Mouse (Mus musculus) kidney, postnatal 0 days (tissue): ENCODE results near the gene Iqsec3. TPM values are rescaled to one million over a fixed set of nuclear protein-coding genes. Genes with fewer than 3 reads are reported as not detected.

Source experiments
- ATAC-seq: fragments of 200-750 bp; cut with Nextera tagmentation; replicated peaks from 2 replicates; pipeline ENCODE4 v1.8.0; 2017; ENCODE audit warnings: low read depth, moderate number of reproducible peaks, moderate TSS enrichment, moderate library complexity; ENCODE audit not compliant: low FRiP score
- DNase-seq: peaks from one replicate; pipeline ENCODE4 v3.0.0-alpha.2; 2016; ENCODE audit warnings: low spot score
- H3K27ac ChIP-seq: fragments of 300-500 bp; sonication (generic); 2 replicates; pipeline ENCODE4 v1.5.1; 2014; ENCODE audit warnings: mild to moderate bottlenecking
- H3K27me3 ChIP-seq: fragments of 300-500 bp; sonication (generic); 2 replicates; pipeline ENCODE4 v1.6.1; 2014; ENCODE audit warnings: low read length, mixed read lengths; ENCODE audit not compliant: insufficient read depth
- H3K36me3 ChIP-seq: fragments of 300-500 bp; sonication (generic); 2 replicates; pipeline ENCODE4 v1.6.1; 2014; ENCODE audit warnings: low read length, mixed read lengths; ENCODE audit not compliant: insufficient read depth
- H3K4me1 ChIP-seq: fragments of 300-500 bp; sonication (generic); replicated peaks from 2 replicates; pipeline ENCODE4 v1.6.1; 2014; ENCODE audit warnings: antibody characterized with exemption, low read length, mixed read lengths; ENCODE audit not compliant: insufficient read depth
- H3K4me2 ChIP-seq: fragments of 300-500 bp; sonication (generic); 2 replicates; pipeline ENCODE4 v1.6.1; 2014; ENCODE audit warnings: mild to moderate bottlenecking, low read length, moderate library complexity, mixed read lengths
- H3K4me3 ChIP-seq: fragments of 300-500 bp; sonication (generic); replicated peaks from 2 replicates; pipeline ENCODE4 v1.5.1; 2014; ENCODE audit warnings: low read depth, low read length
- H3K9ac ChIP-seq: fragments of 300-500 bp; sonication (generic); 2 replicates; pipeline ENCODE4 v1.6.1; 2014; ENCODE audit warnings: low read depth, low read length
- H3K9me3 ChIP-seq: fragments of 300-500 bp; sonication (generic); replicated peaks from 2 replicates; pipeline ENCODE4 v1.6.1; 2016; ENCODE audit warnings: low read length, inconsistent platforms, mixed read lengths
- CTCF ChIP-seq: IDR thresholded peaks from 2 replicates; pipeline ENCODE4 v1.5.1; 2016; ENCODE audit warnings: antibody characterized with exemption, low read depth, mild to moderate bottlenecking, moderate library complexity
- WGBS: fragments of 180-500 bp; shearing (Covaris S2); extraction: QIAGEN DNeasy Blood & Tissue Kit; methylation state at CpG from one replicate; pipeline ENCODE4 v1.1.7; 2014; 5-methylcytosine and 5-hydroxymethylcytosine counted together
- polyA plus RNA-seq: library from polyadenylated mRNA; unstranded; fragments of >200 nt; fragmentation: Nextera tagmentation; extraction: Ambion mirVana; gene quantifications from 2 replicates; pipeline ENCODE4 v1.2.1, GENCODE M21; 2015

Iqsec3 gene
- polyA plus RNA-seq, 1 experiment from 2014 or later: 0.07 TPM

DNA sequence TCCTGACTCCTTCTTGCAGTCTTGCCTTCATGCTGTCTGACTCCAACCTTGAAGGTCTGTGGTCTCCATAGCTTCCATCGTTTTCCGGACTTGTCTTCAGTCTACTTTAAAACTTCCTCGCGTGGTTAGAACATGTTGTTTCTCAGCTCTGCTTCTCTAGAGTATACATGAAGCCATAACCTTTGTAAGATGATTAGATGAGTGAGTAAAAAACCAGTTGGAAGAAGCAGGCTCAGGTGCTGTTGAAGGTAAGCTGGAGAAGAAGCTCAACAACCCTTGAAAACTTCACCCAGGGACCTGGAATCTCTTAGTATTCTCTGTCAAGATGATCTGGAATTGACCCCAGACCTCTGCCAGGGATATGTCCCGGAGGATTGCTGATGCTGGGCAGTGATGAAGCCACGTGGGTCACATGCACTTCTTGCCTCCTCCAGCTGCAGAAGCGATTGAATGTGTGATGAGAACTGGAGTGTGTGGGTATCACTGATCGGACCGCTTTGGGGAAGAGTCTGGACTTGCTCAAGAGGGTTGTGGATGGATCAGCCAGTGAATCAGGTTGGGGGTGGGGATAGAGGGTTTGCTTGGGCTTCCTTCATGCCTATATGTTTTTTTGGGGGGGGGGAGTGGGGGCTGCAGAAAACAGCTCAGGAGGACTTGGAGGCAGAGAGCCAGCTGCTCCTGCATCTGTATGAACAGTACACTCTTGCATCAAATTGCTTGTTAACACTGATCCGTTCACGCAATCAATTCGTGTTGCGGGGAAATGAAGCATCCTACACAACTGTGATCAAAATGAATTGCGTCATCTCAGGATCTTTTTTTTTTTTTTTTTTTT lies 71.4 kb downstream of the Iqsec3 start:
- no peak overlapping the region for H3K9ac ChIP-seq
- DNase-seq: no peak
- ATAC-seq: no peak
- no peaks in the 10 kb centered on the region for H3K4me1 ChIP-seq
- WGBS: 84% methylated on average over 14 of the region's 14 CpGs
- no peak overlapping the region for H3K27ac ChIP-seq
- H3K36me3 ChIP-seq: no peaks in the 10 kb centered on the region
- no peak overlapping the region for H3K4me3 ChIP-seq
- no peak for TF ChIP-seq CTCF
- no peaks in the 10 kb centered on the region for H3K9me3 ChIP-seq
- H3K4me2 ChIP-seq: no peak overlapping the region
- no peaks in the 10 kb centered on the region for H3K27me3 ChIP-seq

DNA sequence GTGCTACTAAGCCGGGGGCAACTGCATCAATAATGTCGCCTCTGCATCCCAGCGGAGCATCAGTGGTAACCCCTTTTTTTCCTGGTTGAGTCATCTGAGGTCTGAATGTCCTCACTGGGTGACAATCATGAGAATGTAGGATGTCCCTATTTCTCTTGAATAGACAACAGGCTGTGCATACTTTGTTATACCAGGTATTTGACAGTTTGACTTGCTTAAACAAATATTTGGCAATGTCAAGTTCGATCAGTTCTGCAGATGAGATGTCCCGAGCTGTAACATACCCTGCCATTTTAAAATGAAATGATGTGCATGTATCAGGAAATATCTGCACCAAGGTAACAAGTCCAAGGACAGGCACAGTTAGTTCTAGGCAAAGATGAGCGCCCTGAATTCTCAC lies 72.3 kb downstream of the Iqsec3 start:
- Histone ChIP-seq H3K9ac (no peak overlapping the region), H3K27ac (no peak overlapping the region)

DNA sequence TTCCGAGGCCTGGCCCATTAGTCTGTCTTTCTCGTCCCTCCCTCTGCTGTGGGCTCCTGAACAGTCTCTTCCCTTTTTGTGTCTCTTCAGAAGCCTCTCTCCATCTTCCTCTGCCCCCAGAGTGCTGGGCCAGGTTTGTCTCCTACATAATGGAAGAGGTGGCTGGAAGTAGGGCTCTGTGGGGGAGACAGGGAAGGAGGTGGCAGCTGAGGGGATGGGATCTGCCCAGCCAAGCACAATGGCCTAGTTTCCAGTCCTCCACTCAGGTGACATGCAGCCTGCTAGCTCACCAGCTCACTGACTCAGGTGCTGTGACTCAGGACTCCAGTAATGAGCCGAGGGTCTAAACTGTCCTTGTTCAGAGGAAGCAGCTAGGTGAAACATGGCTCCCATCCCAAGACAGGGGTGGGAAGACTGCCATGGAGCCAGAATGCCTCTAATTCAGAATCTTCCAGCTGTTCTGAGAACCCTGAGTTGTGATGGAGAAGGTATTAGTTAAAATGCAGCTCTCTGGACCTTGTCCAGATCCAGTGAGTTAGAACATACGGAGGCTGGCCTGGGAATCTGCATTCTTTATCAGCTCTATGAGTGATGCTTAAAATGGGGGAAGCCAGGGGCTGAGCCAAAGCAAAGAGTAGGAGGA lies 80.7 kb downstream of the Iqsec3 start:
- no peak overlapping the region for H3K9ac ChIP-seq
- WGBS: 86% methylated on average over 4 of the region's 4 CpGs
- no peak overlapping the region for H3K4me2 ChIP-seq
- no peaks in the 10 kb centered on the region for H3K9me3 ChIP-seq
- H3K27me3 ChIP-seq: no peaks in the 10 kb centered on the region
- no peak for TF ChIP-seq CTCF
- H3K27ac ChIP-seq: no peak overlapping the region
- DNase-seq: no peak
- H3K36me3 ChIP-seq: no peaks in the 10 kb centered on the region
- no peak overlapping the region for H3K4me3 ChIP-seq
- ATAC-seq: no peak
- no peaks in the 10 kb centered on the region for H3K4me1 ChIP-seq

More for the DNA sequence above, 72.3 kb downstream of the Iqsec3 start:
- H3K4me1 ChIP-seq: no peaks in the 10 kb centered on the region
- no peaks in the 10 kb centered on the region for H3K9me3 ChIP-seq
- H3K4me2 ChIP-seq: no peak overlapping the region
- TF ChIP-seq CTCF: no peak
- H3K36me3 ChIP-seq: no peaks in the 10 kb centered on the region
- ATAC-seq (no peak), DNase-seq (no peak)
- H3K4me3 ChIP-seq: no peak overlapping the region
- no peaks in the 10 kb centered on the region for H3K27me3 ChIP-seq
- 90% methylated on average over 6 of the region's 6 CpGs for WGBS

DNA sequence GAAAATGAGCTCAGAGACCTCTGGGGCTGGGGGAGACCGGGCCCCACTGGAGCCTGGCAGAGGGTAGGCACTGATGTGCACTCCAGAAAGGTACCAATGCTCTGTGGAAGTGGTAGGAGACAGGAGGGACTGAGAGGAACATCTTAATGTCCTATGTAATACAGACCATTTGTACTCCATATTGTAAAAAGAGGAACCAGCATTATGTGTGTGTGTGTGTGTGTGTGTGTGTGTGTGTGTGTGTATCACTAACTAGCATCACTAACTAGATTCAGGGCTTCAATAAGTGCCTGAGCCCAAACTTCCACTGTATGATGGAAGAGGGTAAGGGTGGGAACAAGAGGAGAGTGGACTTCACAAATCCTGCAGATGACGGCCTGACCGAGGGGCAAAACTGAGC lies 88.1 kb downstream of the Iqsec3 start:
- no peak for TF ChIP-seq CTCF
- no peak overlapping the region for H3K4me3 ChIP-seq
- H3K36me3 ChIP-seq: no peaks in the 10 kb centered on the region

DNA sequence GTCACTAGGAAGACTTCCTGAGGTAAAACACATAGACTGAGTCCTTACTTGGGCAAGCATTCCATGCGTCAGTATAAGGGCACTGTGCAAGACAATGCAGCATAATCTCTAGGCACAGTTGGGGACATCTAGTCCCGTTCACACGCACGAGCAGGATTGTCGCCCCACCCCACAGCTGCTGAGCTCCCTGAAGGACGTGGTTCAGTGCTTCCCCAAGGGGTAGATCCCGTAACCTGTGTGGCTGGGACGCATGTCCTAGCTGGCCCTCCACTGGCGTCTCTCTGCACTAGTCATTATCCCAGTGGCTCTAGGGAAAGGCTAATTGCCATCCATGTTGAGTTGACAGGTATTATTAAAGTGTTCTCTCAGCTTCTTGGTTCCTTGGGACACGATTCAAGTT lies 91.4 kb downstream of the Iqsec3 start:
- DNase-seq: no peak
- TF ChIP-seq CTCF: no peak
- 39% methylated on average over 10 of the region's 10 CpGs for WGBS

More for the DNA sequence above, 88.1 kb downstream of the Iqsec3 start:
- Histone ChIP-seq H3K27me3 (no peaks in the 10 kb centered on the region), H3K9ac (no peak overlapping the region), H3K4me2 (no peak overlapping the region), H3K4me1 (no peaks in the 10 kb centered on the region), H3K27ac (no peak overlapping the region), H3K9me3 (no peaks in the 10 kb centered on the region)
- DNase-seq (no peak), ATAC-seq (no peak)
- 80% methylated on average over 3 of the region's 3 CpGs for WGBS

DNA sequence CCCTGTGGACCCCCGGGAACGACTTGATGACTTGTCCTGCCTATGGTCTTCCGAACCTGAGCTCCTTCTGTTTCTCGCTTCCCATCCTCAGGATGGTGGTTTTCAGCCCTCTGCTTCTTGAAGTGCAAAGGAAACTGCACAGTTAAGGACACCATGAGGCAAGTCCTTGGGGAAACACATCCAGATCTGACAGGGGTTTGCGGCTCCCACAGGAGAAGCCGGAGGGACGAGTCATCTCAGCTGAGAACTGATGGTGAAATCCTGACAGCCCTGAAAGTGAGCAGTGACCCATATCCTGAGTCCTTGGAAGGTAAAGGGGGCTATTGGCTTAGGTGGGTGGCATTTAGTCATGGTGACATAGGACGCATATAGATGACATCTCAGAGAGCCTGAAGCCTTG lies 92.9 kb downstream of the Iqsec3 start:
- no peaks in the 10 kb centered on the region for H3K27me3 ChIP-seq
- H3K9me3 ChIP-seq: no peaks in the 10 kb centered on the region
- no peaks in the 10 kb centered on the region for H3K36me3 ChIP-seq
- ATAC-seq: no peak
- H3K4me3 ChIP-seq: no peak overlapping the region
- H3K4me2 ChIP-seq: no peak overlapping the region
- DNase-seq: no peak
- no peak overlapping the region for H3K27ac ChIP-seq
- no peak for TF ChIP-seq CTCF
- 67% methylated on average over 8 of the region's 8 CpGs for WGBS
- H3K4me1 ChIP-seq: no peaks in the 10 kb centered on the region
- no peak overlapping the region for H3K9ac ChIP-seq

More for the DNA sequence above, 91.4 kb downstream of the Iqsec3 start:
- H3K9ac ChIP-seq: no peak overlapping the region
- H3K36me3 ChIP-seq: no peaks in the 10 kb centered on the region
- no peaks in the 10 kb centered on the region for H3K9me3 ChIP-seq
- no peak overlapping the region for H3K4me2 ChIP-seq
- H3K4me1 ChIP-seq: no peaks in the 10 kb centered on the region
- H3K27me3 ChIP-seq: no peaks in the 10 kb centered on the region
- no peak for ATAC-seq
- H3K27ac ChIP-seq: no peak overlapping the region
- no peak overlapping the region for H3K4me3 ChIP-seq
